Mouse (Mus musculus) neural tube, embryonic 11.5 days (tissue): Measurements from ENCODE around the gene Fam187a. TPM values are rescaled to one million over a fixed set of nuclear protein-coding genes. Genes with fewer than 3 reads are reported as not detected.

Experiments used
- ATAC-seq: fragments of 200-750 bp; cut with Nextera tagmentation; 2 replicates; pipeline ENCODE4 v1.8.0; 2017; ENCODE audit warnings: moderate number of reproducible peaks, mild to moderate bottlenecking, moderate TSS enrichment, moderate library complexity; ENCODE audit not compliant: insufficient read depth, low FRiP score, low TSS enrichment
- DNase-seq: peaks from one replicate; pipeline ENCODE4 v3.0.0-alpha.2; 2015; ENCODE audit warnings: low spot score
- H3K27ac ChIP-seq: fragments of 300-500 bp; sonication (generic); 2 replicates; pipeline ENCODE4 v1.5.1; 2014; ENCODE audit warnings: low read depth, mild to moderate bottlenecking, low read length
- H3K27me3 ChIP-seq: fragments of 300-500 bp; sonication (generic); 2 replicates; pipeline ENCODE4 v1.6.1; 2014; ENCODE audit warnings: mild to moderate bottlenecking, low read length, mixed read lengths; ENCODE audit not compliant: control insufficient read depth, insufficient read depth
- H3K36me3 ChIP-seq: fragments of 300-500 bp; sonication (generic); 2 replicates; pipeline ENCODE4 v1.6.1; 2014; ENCODE audit warnings: mild to moderate bottlenecking, low read length, moderate library complexity, mixed read lengths; ENCODE audit not compliant: control insufficient read depth, insufficient read depth
- H3K4me1 ChIP-seq: fragments of 300-500 bp; sonication (generic); 2 replicates; pipeline ENCODE4 v1.6.1; 2014; ENCODE audit warnings: low read length, mixed read lengths; ENCODE audit not compliant: control insufficient read depth, insufficient read depth
- H3K4me2 ChIP-seq: fragments of 300-500 bp; sonication (generic); 2 replicates; pipeline ENCODE4 v1.6.1; 2014; ENCODE audit warnings: low read depth, mild to moderate bottlenecking, moderate library complexity
- H3K4me3 ChIP-seq: fragments of 300-500 bp; sonication (generic); 2 replicates; pipeline ENCODE4 v1.5.1; 2014; ENCODE audit warnings: low read depth, low read length
- H3K9ac ChIP-seq: fragments of 300-500 bp; sonication (generic); 2 replicates; pipeline ENCODE4 v1.6.1; 2014; ENCODE audit warnings: mild to moderate bottlenecking, low read length
- H3K9me3 ChIP-seq: fragments of 300-500 bp; sonication (generic); 2 replicates; pipeline ENCODE4 v1.6.1; 2016; ENCODE audit warnings: low read length; ENCODE audit not compliant: control insufficient read depth
- WGBS: fragments of 180-500 bp; shearing (Covaris S2); extraction: QIAGEN DNeasy Blood & Tissue Kit; methylation state at CpG from one replicate; pipeline ENCODE4 v1.1.7; 2014; 5-methylcytosine and 5-hydroxymethylcytosine counted together
- polyA plus RNA-seq: library from polyadenylated mRNA; unstranded; fragments of >200 nt; fragmentation: Nextera tagmentation; extraction: Ambion mirVana; gene quantifications from 2 replicates; pipeline ENCODE4 v1.2.1, GENCODE M21; 2014

Gene Fam187a
- polyA plus RNA-seq, 1 experiment from 2014 or later: not detected

DNA sequence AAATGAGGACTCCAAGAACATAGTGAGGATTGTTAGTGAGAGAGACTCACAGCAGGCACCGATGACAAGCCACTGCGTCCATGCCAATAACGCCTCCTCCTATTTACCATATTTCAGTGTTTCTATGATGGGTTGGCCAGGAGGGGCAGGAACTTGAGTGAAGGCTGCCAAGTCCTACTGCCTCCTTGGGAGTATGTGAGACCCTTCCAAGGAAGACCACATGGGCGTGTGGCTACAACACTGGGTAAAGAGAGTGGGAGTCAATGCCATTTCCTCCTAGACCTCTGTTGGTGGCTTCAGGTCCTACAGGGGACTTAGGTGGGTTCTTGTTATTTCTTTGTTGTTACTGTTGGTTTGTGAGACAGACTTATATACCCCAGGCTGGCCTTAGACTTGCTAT lies 16.2 kb downstream of the Fam187a start:
- peaks cover under 1% of the 10 kb centered on the region; the same call in 1 of the 2 replicates for H3K27me3 ChIP-seq
- H3K4me1 ChIP-seq: no peaks in the 10 kb centered on the region
- H3K36me3 ChIP-seq: peaks cover 6% of the 10 kb centered on the region
- no peak overlapping the region for H3K4me2 ChIP-seq
- no peak overlapping the region for H3K9ac ChIP-seq
- H3K4me3 ChIP-seq: no peak overlapping the region
- H3K27ac ChIP-seq: no peak overlapping the region
- ATAC-seq (no peak), DNase-seq (no peak)
- H3K9me3 ChIP-seq: no peaks in the 10 kb centered on the region
- WGBS: 65% methylated on average over 4 of the region's 4 CpGs

DNA sequence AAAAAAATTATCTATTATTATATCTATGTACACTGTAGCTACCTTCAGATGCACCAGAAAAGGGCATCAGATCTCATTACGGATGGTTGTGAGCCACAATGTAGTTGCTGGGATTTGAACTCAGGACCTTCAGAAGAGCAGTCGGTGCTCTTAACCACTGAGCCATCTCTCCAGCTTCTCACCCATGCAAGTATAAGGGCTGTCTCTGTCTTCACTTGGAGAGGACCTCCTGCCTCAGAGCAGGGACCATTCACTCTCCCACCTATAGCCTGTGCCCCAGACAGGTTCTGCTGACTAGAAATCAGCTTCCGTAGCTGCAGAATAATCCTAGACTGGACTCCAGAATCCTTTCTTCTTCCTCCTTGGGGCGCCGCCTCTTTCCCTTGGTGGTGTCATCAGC lies 17.1 kb downstream of the Fam187a start:
- H3K4me2 ChIP-seq: no peak overlapping the region
- H3K9me3 ChIP-seq: no peaks in the 10 kb centered on the region
- no peaks in the 10 kb centered on the region for H3K27me3 ChIP-seq
- WGBS: 86% methylated on average over 5 of the region's 5 CpGs
- no peak overlapping the region for H3K27ac ChIP-seq
- H3K4me3 ChIP-seq: no peak overlapping the region
- H3K9ac ChIP-seq: no peak overlapping the region
- H3K36me3 ChIP-seq: peaks cover 7% of the 10 kb centered on the region
- no peak for DNase-seq
- H3K4me1 ChIP-seq: no peaks in the 10 kb centered on the region
- ATAC-seq: no peak

- Histone ChIP-seq H3K27ac (no peak overlapping the region), H3K36me3 (peaks cover 14% of the 10 kb centered on the region), H3K9ac (no peak overlapping the region), H3K27me3 (no peaks in the 10 kb centered on the region), H3K4me1 (no peaks in the 10 kb centered on the region), H3K4me2 (no peak overlapping the region), H3K9me3 (no peaks in the 10 kb centered on the region), H3K4me3 (no peak overlapping the region)
- 72% methylated on average over 7 of the region's 7 CpGs for whole genome bisulfite sequencing
- DNase-seq (no peak), ATAC-seq (no peak)
These were observed 18.7 kb downstream of the Fam187a start for GRCm38 (mm10) chr11:102903654-102904053.

DNA sequence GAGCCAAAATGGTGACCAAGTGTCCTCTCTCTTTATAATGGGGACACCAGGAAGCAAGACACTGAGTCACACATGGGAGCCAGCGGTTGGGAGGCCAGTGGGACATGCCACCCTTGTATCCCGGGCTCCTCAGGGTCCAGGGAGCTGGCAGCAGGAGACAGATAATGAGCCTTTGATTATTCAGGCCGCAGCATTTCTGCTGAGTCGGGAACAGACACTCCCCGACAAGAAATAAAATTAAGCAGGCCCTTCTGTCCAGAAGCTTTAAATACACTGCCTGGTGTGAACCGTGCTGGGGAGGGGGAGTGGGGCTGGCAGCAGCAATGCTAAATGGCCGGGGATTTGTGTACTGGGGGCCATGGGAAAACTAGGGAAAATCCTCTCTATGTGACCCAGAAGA lies 26.4 kb downstream of the Fam187a start:
- no peaks in the 10 kb centered on the region for H3K4me1 ChIP-seq
- H3K36me3 ChIP-seq: peaks cover 34% of the 10 kb centered on the region
- no peak for DNase-seq
- H3K27me3 ChIP-seq: no peaks in the 10 kb centered on the region
- H3K4me2 ChIP-seq: no peak overlapping the region
- WGBS: 83% methylated on average over 7 of the region's 7 CpGs
- no peak overlapping the region for H3K4me3 ChIP-seq
- ATAC-seq: no peak
- H3K9ac ChIP-seq: no peak overlapping the region
- H3K9me3 ChIP-seq: no peaks in the 10 kb centered on the region
- H3K27ac ChIP-seq: no peak overlapping the region

- Histone ChIP-seq H3K36me3 (peaks cover 18% of the 10 kb centered on the region), H3K4me2 (no peak overlapping the region), H3K9me3 (no peaks in the 10 kb centered on the region), H3K9ac (no peak overlapping the region), H3K27ac (no peak overlapping the region), H3K27me3 (no peaks in the 10 kb centered on the region), H3K4me3 (no peak overlapping the region), H3K4me1 (no peaks in the 10 kb centered on the region)
- DNase-seq (no peak), ATAC-seq (no peak)
- WGBS: 96% methylated on average over 9 of the region's 9 CpGs
These were observed 30.4 kb downstream of the Fam187a start for GRCm38 (mm10) chr11:102915380-102915779.

- ATAC-seq: no peak
- no peaks in the 10 kb centered on the region for H3K9me3 ChIP-seq
- no peak overlapping the region for H3K9ac ChIP-seq
- peaks cover 17% of the 10 kb centered on the region for H3K36me3 ChIP-seq
- no peak overlapping the region for H3K4me3 ChIP-seq
- H3K4me2 ChIP-seq: no peak overlapping the region
- H3K27me3 ChIP-seq: no peaks in the 10 kb centered on the region
- H3K4me1 ChIP-seq: peaks cover 2% of the 10 kb centered on the region; the same call in 1 of the 2 replicates
- DNase-seq: no peak
- H3K27ac ChIP-seq: no peak overlapping the region
- WGBS: 91% methylated on average over 4 of the region's 4 CpGs
These were observed 33.1 kb downstream of the Fam187a start for GRCm38 (mm10) chr11:102918077-102918476.

DNA sequence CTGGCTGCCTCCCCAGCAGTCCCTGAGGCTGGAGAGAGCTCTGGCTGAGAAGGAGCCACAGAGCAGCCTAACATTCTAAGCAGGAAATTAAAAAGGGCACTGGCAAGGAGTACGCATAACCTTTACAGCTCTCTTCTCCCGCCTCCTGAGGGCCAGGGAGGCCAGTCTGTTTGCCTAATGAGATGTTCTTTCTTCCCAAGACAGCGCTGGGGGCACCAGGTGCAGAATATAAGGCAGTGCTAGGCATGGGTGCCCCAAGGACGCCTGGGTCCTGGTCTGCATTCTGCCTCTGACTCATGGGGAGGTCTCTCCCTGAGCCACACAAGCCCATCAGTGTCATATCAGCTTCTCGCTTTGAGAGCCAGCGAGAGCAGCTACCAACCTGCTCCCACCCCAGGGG lies 36.5 kb downstream of the Fam187a start:
- H3K27ac ChIP-seq: no peak overlapping the region
- WGBS: 85% methylated on average over 6 of the region's 6 CpGs
- H3K27me3 ChIP-seq: no peaks in the 10 kb centered on the region
- no peak overlapping the region for H3K4me3 ChIP-seq
- peaks cover 2% of the 10 kb centered on the region; the same call in 1 of the 2 replicates for H3K4me1 ChIP-seq
- no peak for ATAC-seq
- no peak overlapping the region for H3K9ac ChIP-seq
- H3K4me2 ChIP-seq: no peak overlapping the region
- no peak for DNase-seq
- H3K9me3 ChIP-seq: no peaks in the 10 kb centered on the region
- peaks cover 3% of the 10 kb centered on the region for H3K36me3 ChIP-seq

- Histone ChIP-seq H3K9me3 (no peaks in the 10 kb centered on the region), H3K4me2 (peak within 1 kb of the TSS; percentile 45), H3K27me3 (no peaks in the 10 kb centered on the region), H3K36me3 (peaks cover 3% of the 10 kb centered on the region), H3K4me1 (peaks cover 2% of the 10 kb centered on the region; the same call in 1 of the 2 replicates), H3K9ac (peak within 1 kb of the TSS; percentile 60), H3K4me3 (peak within 1 kb of the TSS; percentile 64), H3K27ac (peak within 1 kb of the TSS; percentile 86)
- under 1% methylated on average over 62 of the region's 62 CpGs for WGBS
- ATAC-seq (peak; percentile 81), DNase-seq (peak; percentile 97)
These were observed 39.8 kb downstream of the Fam187a start, which contains the start of gene Kif18b for GRCm38 (mm10) chr11:102924557-102925350. Kif18b (minus strand) TSS chr11:102925124.

GRCm38 (mm10) chr11:102925351-102925717 lies 40.4 kb downstream of the Fam187a start:
- H3K36me3 ChIP-seq: peaks cover 3% of the 10 kb centered on the region
- H3K27ac ChIP-seq: peak overlapping the region; percentile 86
- peak overlapping the region; percentile 60 for H3K9ac ChIP-seq
- H3K4me3 ChIP-seq: peak overlapping the region; percentile 64
- H3K4me1 ChIP-seq: peaks cover 2% of the 10 kb centered on the region; the same call in 1 of the 2 replicates
- peak overlapping the region; percentile 45 for H3K4me2 ChIP-seq
- DNase-seq (no peak), ATAC-seq (peak; percentile 20; the same call in 1 of the 2 replicates)
- H3K9me3 ChIP-seq: no peaks in the 10 kb centered on the region
- H3K27me3 ChIP-seq: no peaks in the 10 kb centered on the region
- WGBS: 2% methylated on average over 10 of the region's 10 CpGs
